Mouse (Mus musculus): ENCODE data around the gene Gng8.

DNA sequence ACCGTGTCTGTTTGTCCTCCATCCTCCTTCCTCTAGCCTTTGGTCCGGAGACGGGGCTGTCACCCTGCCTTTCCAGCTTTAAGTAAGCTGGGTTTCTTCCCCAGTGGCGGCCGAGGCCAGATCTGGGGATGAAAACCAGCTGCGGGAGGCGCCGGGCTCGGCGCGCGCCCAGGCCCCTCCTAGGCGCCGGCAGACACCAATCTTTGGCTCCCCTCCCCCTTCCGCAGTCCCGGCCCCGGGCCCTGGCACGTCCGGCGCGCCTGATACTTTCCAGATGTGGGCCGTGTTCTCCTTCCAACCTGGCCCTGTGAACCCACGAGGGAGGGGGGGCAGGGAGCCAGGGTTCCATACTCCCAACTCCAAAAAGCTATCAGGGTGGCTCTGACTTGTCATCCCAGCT lies 642 bp upstream of the Gng8 start:
- TF ChIP-seq CTCF (IDR thresholded peaks at IDR 0.05; ENCODE audit: low read depth, low read length) = no peak
- TF ChIP-seq TAL1 (conservative IDR thresholded peaks at IDR 0.05; ENCODE audit: low read depth, low read length) = no peak

Data from G1E (cell line).